Mouse (Mus musculus) liver, embryonic 14.5 days (tissue): Measurements from ENCODE around the gene Pnpla7.

ENCODE experiments used
- CTCF ChIP-seq: IDR thresholded peaks from 2 replicates; pipeline ENCODE4 v1.5.1; 2016; ENCODE audit warnings: antibody characterized with exemption, low read depth, control low read depth
- EP300 ChIP-seq: IDR thresholded peaks from 2 replicates; pipeline ENCODE4 v1.6.1; 2016; ENCODE audit warnings: antibody characterized with exemption, low read depth

DNA sequence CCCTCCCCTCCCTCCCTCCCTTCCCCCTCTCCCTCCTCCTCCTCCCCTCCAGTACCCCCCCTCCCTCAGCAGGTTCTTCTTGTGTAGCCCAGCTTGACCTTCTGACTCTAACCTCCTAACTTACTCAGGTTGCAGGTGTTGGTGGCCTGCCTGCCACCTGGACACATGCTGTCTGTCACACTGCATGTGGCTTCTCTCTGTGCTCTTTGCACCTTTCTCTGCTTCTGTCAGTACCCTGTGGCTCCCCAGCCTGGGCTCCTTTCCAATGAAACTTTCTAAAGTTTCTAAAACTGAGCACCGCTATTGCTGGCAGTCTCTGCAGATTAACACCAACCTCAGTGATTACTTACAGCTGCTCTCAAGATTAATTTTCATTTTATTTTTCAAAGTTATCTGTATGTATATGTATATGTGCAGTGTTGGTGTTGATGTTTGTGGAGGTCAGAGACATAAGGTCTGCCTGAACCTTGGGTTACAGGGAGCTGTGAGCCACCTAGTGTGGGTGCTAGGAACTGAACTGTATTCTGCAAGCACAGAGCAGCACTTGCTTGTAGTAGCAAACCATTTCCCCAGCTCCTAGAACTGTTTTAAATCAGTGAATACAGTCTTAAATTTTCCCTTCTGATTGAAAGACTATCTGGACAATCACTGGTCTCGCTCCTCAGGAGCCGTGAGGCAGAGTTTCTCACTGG lies 24.9 kb downstream of the Pnpla7 start:
- TF ChIP-seq CTCF = peak; percentile 71
- no peak for TF ChIP-seq EP300
